Mouse (Mus musculus) small intestine, adult 2 months (tissue): ENCODE data around the gene Eftud2.

Source experiments
- CTCF ChIP-seq: fragments of 200-500 bp; IDR thresholded peaks from 2 replicates; pipeline ENCODE4 v1.5.1; 2012; ENCODE audit warnings: low read depth, mild to moderate bottlenecking, control low read depth, inconsistent platforms, low read length, moderate library complexity, mixed read lengths; ENCODE audit not compliant: insufficient replicate concordance, insufficient read length; ENCODE audit errors: extremely low read depth
- POLR2A ChIP-seq: fragments of 200-500 bp; IDR thresholded peaks from 2 replicates; pipeline ENCODE4 v1.6.1; 2012; ENCODE audit warnings: low read depth, mild to moderate bottlenecking, control low read depth, inconsistent platforms, low read length, moderate library complexity

DNA sequence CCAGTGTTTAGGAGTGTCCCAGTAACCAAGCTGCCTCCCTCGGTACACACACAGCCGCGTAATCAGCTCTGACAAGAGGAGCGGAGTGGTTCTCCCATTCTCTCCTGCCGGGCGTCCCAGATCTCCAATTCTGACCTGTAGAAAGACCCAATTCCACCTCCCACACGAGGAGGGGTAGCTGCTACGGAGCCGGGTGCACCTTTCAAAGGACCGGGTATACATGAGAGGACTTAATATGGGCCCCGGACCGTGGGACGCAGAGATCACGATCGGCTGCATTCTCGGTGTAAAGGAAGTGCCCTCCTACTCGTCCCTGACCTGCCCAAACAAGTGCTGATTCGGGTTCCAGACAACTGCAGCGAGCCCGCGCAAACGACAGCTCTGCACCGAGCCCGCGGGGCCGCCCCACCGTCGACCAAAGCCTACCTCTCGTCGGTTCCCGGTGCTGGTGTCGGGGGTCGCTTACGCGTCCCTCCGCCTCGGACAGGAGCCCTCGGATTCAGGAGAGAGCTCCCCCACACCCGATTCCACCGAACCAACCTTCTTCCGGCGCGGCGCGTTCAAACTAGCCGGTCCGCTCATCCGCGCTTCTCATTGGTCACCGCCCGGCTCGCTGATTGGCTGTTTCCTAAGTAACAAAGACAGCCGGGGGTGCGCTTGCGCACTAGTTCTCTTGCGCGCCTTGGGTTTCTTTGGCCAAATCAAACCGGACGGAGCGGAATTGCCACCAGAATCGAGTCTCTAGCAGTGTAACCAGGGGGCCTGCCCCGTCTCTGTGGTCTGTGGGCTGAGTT, 44.0 kb upstream of the Eftud2 start, which contains the start of gene Kif18b:
- TF ChIP-seq CTCF (peak; percentile 6; the same call in 1 of the 2 replicates), POLR2A (no peak; the same call in 1 of the 2 replicates)
